Mouse (Mus musculus): Measurements from ENCODE around the gene Sh3bgrl3. TPM values are rescaled to one million over a fixed set of nuclear protein-coding genes. Genes with fewer than 3 reads are reported as not detected.

The Sh3bgrl3 gene
- total and polyA plus RNA-seq, 3 experiments = 122 to 414 TPM; not detected in 1

DNA sequence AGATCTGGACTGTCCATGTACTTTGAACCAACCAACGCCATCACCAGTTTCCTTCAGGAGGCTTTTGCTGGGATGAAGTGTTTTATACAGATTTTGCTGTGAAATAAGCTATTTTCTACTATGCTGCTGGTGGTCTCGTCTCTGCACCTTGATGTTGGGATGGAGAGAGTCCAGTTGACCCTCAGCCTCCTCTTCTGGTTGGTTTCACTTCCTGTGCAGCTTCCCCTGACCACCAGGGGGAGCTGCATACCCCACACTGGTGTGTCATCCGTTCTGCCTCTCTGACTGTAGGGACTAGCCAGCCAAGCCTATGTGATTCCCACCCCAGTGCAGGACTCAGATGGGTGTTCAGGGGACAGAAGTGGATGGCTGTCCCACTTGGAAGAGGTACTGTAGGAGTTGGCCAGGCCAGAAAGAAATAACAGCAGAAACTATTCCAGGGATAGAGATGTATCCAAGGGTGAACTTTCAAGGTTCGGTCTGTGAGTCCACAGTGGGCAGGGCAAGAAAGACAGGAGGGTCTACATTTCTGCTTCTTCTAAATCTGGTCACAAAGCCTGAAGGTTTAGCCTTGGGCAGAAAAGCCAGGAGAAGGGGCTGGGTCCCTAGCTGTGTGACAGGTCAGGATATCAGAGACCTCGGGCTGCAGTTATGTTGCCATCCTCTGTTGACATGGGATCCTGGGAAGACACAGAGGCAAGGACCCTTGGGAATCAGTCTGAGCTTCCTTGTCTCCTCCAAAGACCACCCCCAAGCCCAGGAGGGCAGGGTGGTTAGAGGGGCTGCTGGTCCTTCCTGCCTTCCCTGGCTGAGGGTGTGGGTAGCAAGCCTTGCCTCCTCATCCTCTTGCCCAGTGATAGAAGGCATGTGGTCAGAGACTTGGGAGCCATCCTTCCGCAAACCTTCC, 36.0 kb downstream of the Sh3bgrl3 start:
- peaks cover 0 to 11% of the 10 kb centered on the region in 2 experiments; a peak in 2 of 4 replicates for H3K36me3 ChIP-seq (ENCODE audit: control insufficient read depth in 1 of 2, insufficient read depth in 2 of 2, low read length in 2 of 2)
- H3K4me1 ChIP-seq (ENCODE audit: control insufficient read depth in 1 of 2, insufficient read depth in 2 of 2, low read length in 2 of 2) = peaks cover 6 to 21% of the 10 kb centered on the region in 2 experiments
- H3K9ac ChIP-seq (ENCODE audit: control insufficient read depth, low read depth, low read length, poor library complexity, severe bottlenecking) = no peak overlapping the region
- no peak overlapping the region for H3K27ac ChIP-seq (ENCODE audit: control insufficient read depth, low read depth, low read length)
- H3K4me3 ChIP-seq (ENCODE audit: control insufficient read depth in 1 of 2, insufficient read depth in 1 of 2, low read depth in 2 of 2, low read length in 2 of 2) = 0 out of 4 replicates have a peak overlapping the region, but pooled peaks of 1 of the 2 experiments have one; percentile 16
- DNase-seq (ENCODE audit: low read depth, low spot score) = peak; percentile 64
- no peaks in the 10 kb centered on the region for H3K9me3 ChIP-seq (replicated peaks; ENCODE audit: insufficient read depth, low read length)
- H3K79me2 ChIP-seq (ENCODE audit: control insufficient read depth, insufficient read depth, low read length, poor library complexity) = no peaks in the 10 kb centered on the region
- no peaks in the 10 kb centered on the region for H3K27me3 ChIP-seq (ENCODE audit: control insufficient read depth in 1 of 2, insufficient read depth in 2 of 2, low read length in 2 of 2)
- TF ChIP-seq POLR2AphosphoS2 (IDR thresholded peaks at IDR 0.05; ENCODE audit: low read length) (no peak), MYB (IDR thresholded peaks at IDR 0.05; ENCODE audit: low read depth, low read length) (no peak), ZKSCAN1 (IDR thresholded peaks at IDR 0.05; ENCODE audit: low read depth, low read length) (no peak), USF1 (IDR thresholded peaks at IDR 0.05; ENCODE audit: low read depth, low read length) (no peak), HCFC1 (IDR thresholded peaks at IDR 0.05; ENCODE audit: low read depth, low read length) (no peak), GATA1 (IDR thresholded peaks at IDR 0.05; ENCODE audit: low read depth, low read length) (no peak), TBP (IDR thresholded peaks at IDR 0.05; ENCODE audit: low read depth, low read length) (no peak), CHD1 (IDR thresholded peaks at IDR 0.05; ENCODE audit: low read depth, low read length) (no peak), UBTF (IDR thresholded peaks at IDR 0.05; ENCODE audit: borderline replicate concordance, insufficient read depth, low read depth, low read length) (no peak), KAT2A (conservative IDR thresholded peaks at IDR 0.05; ENCODE audit: low read depth, low read length) (no peak), MAZ (IDR thresholded peaks at IDR 0.05; ENCODE audit: low read depth, low read length) (no peak), GABPA (IDR thresholded peaks at IDR 0.05; ENCODE audit: low read depth, low read length) (no peak), TAL1 (IDR thresholded peaks at IDR 0.05; ENCODE audit: low read length) (no peak), CHD2 (IDR thresholded peaks at IDR 0.05; ENCODE audit: low read length) (no peak), ETS1 (IDR thresholded peaks at IDR 0.05; ENCODE audit: low read depth, low read length) (no peak), ZNF384 (IDR thresholded peaks at IDR 0.05; ENCODE audit: low read depth, low read length) (no peak), ZC3H11A (IDR thresholded peaks at IDR 0.05; ENCODE audit: low read depth, low read length) (peak; percentile 50; the same call in 1 of the 2 replicates), ELF1 (IDR thresholded peaks at IDR 0.05; ENCODE audit: low read depth, low read length) (peak; percentile 47; the same call in 1 of the 2 replicates), JUND (IDR thresholded peaks at IDR 0.05; ENCODE audit: low read depth, low read length) (no peak), MAX (IDR thresholded peaks at IDR 0.05; ENCODE audit: low read length) (no peak), TCF12 (IDR thresholded peaks at IDR 0.05; ENCODE audit: low read depth, low read length) (no peak), ZMIZ1 (IDR thresholded peaks at IDR 0.05; ENCODE audit: low read depth, low read length) (no peak), MEF2A (IDR thresholded peaks at IDR 0.05; ENCODE audit: extremely low read depth, insufficient replicate concordance, low read depth, low read length, poor library complexity, severe bottlenecking) (no peak), CTCF (IDR thresholded peaks at IDR 0.05 in 2 of 3, conservative IDR thresholded peaks at IDR 0.05 in 1 of 3; ENCODE audit: control insufficient read depth in 1 of 3, insufficient read depth in 1 of 3, low read depth in 2 of 3, low read length in 3 of 3, poor library complexity in 1 of 3, severe bottlenecking in 1 of 3) (peak; percentile 86 to 92 (median 86)), POLR2A (IDR thresholded peaks at IDR 0.05; ENCODE audit: control insufficient read depth in 1 of 2, insufficient read depth in 1 of 2, low read depth in 1 of 2, low read length in 2 of 2, poor library complexity in 1 of 2) (no peak), EP300 (IDR thresholded peaks at IDR 0.05; ENCODE audit: low read depth in 1 of 2, low read length in 2 of 2) (no peak), MXI1 (IDR thresholded peaks at IDR 0.05; ENCODE audit: low read depth, low read length) (no peak), POLR2AphosphoS5 (IDR thresholded peaks at IDR 0.05; ENCODE audit: borderline replicate concordance, low read depth, low read length) (no peak), BHLHE40 (IDR thresholded peaks at IDR 0.05; ENCODE audit: borderline replicate concordance, low read depth, low read length) (no peak), SMC3 (IDR thresholded peaks at IDR 0.05; ENCODE audit: low read depth, low read length) (peak; percentile 81), E2F4 (IDR thresholded peaks at IDR 0.05; ENCODE audit: borderline replicate concordance, low read depth, low read length) (no peak), NRF1 (IDR thresholded peaks at IDR 0.05; ENCODE audit: insufficient read depth, low read depth, low read length, poor library complexity, severe bottlenecking) (no peak), NELFE (IDR thresholded peaks at IDR 0.05; ENCODE audit: low read depth, low read length) (no peak), SIN3A (IDR thresholded peaks at IDR 0.05; ENCODE audit: low read length) (no peak), USF2 (IDR thresholded peaks at IDR 0.05; ENCODE audit: borderline replicate concordance in 1 of 2, insufficient read depth in 1 of 2, low read depth in 1 of 2, low read length in 2 of 2) (no peak), RCOR1 (IDR thresholded peaks at IDR 0.05; ENCODE audit: low read depth, low read length) (no peak)

Data from MEL (cell line).